30 mouse cellular contexts compared by ENCODE assay signal in genomic region chr3:100228981-100229380, GRCm38 (mm10).
A peak's percentile ranks its signal among the peaks of the same experiment; 100 is the strongest.
DNase-seq lines count a peak whose midpoint lies in the region; ATAC-seq and TF ChIP-seq lines count a peak whose summit lies in the region.
"Had no signal": no experiment of that assay in that cellular context is flagged by ENCODE, and none has a peak within 500 bp of the region (broad histone marks: within the 10 kb centered on the region; RNA-seq: fewer than 3 reads in every experiment).

No protein-coding gene starts in this region.

- no peaks in the 10 kb centered on the region for H3K9me3 ChIP-seq in kidney, embryonic 15.5 days (replicated peaks)
- H3K9me3 ChIP-seq: embryonic facial prominence, embryonic 10.5 days; embryonic facial prominence, embryonic 13.5 days; forebrain, embryonic 12.5 days; forebrain, embryonic 15.5 days; G1E; hindbrain, embryonic 10.5 days; hindbrain, embryonic 13.5 days had no signal

- no peaks in the 10 kb centered on the region for H3K36me3 ChIP-seq in kidney, adult 2 months (ENCODE audit: control insufficient read depth, insufficient read depth, low read length)
- no peaks in the 10 kb centered on the region for H3K36me3 ChIP-seq in kidney, embryonic 15.5 days
- H3K36me3 ChIP-seq: embryonic facial prominence, embryonic 10.5 days; embryonic facial prominence, embryonic 13.5 days; forebrain, embryonic 12.5 days; forebrain, embryonic 15.5 days; G1E; hindbrain, embryonic 10.5 days; hindbrain, embryonic 13.5 days had no signal

- WGBS in kidney, adult 2 months, result 55% methylated on average over 3 of the region's 3 CpGs
- 81% methylated on average over 3 of the region's 3 CpGs for WGBS in kidney, embryonic 15.5 days

- H3K4me3 ChIP-seq in kidney, adult 2 months (ENCODE audit: insufficient read depth, low read depth, low read length), result no peak overlapping the region
- no peak overlapping the region for H3K4me3 ChIP-seq in kidney, embryonic 15.5 days (replicated peaks)
- H3K4me3 ChIP-seq: embryonic facial prominence, embryonic 10.5 days; embryonic facial prominence, embryonic 13.5 days; erythroblast, embryonic 14.5 days; forebrain, embryonic 12.5 days; forebrain, embryonic 15.5 days; hindbrain, embryonic 10.5 days; hindbrain, embryonic 13.5 days had no signal

- intact Hi-C loops in heart, postnatal 25 days (cut with DNase I), result no loop called here

- H3K9ac ChIP-seq in kidney, embryonic 15.5 days, result no peak overlapping the region
- H3K9ac ChIP-seq: embryonic facial prominence, embryonic 13.5 days; forebrain, embryonic 12.5 days; forebrain, embryonic 15.5 days; hindbrain, embryonic 13.5 days had no signal

- DNase-seq in heart, adult 11 months, result peak; percentile 71
- DNase-seq in heart, postnatal 25 days (ENCODE audit: low spot score), result no peak
- peak; percentile 75 for DNase-seq in kidney, adult 2 months
- DNase-seq in kidney, postnatal 10 days, result peak; percentile 17
- peak; percentile 42 to 55 for DNase-seq in kidney, postnatal 36 days
- no peak for DNase-seq in ovary, postnatal 10 days (ENCODE audit: low spot score)
- no peak for DNase-seq in urinary bladder, postnatal 25 days (ENCODE audit: low spot score)
- DNase-seq: adrenal gland, adult 8-10 months; adrenal gland, postnatal 25 days; cerebellum, adult 11-12 months; cerebellum, adult 8-10 months; cerebellum, postnatal 10 days; cerebellum, postnatal 36 days; embryo, embryonic 11 days; gastrocnemius, postnatal 10 days; gastrocnemius, postnatal 36 days; heart, postnatal 36 days had no signal

- no peak overlapping the region for H3K27ac ChIP-seq in kidney, adult 2 months (ENCODE audit: insufficient read depth, low read depth, low read length)
- H3K27ac ChIP-seq in kidney, embryonic 15.5 days, result no peak overlapping the region
- H3K27ac ChIP-seq: embryonic facial prominence, embryonic 10.5 days; embryonic facial prominence, embryonic 13.5 days; forebrain, embryonic 12.5 days; forebrain, embryonic 15.5 days; hindbrain, embryonic 10.5 days; hindbrain, embryonic 13.5 days had no signal

- H3K27me3 ChIP-seq in kidney, adult 2 months (replicated peaks; ENCODE audit: control insufficient read depth, insufficient read depth, low read length), result no peaks in the 10 kb centered on the region
- H3K27me3 ChIP-seq in kidney, embryonic 15.5 days, result no peaks in the 10 kb centered on the region
- H3K27me3 ChIP-seq: CH12.LX; embryonic facial prominence, embryonic 13.5 days; forebrain, embryonic 12.5 days; forebrain, embryonic 15.5 days; hindbrain, embryonic 13.5 days had no signal

- TF ChIP-seq POLR2A in kidney, adult 2 months (IDR thresholded peaks at IDR 0.05; ENCODE audit: low read depth, low read length), result no peak

- no peaks in the 10 kb centered on the region for H3K4me1 ChIP-seq in kidney, adult 2 months (ENCODE audit: control insufficient read depth, insufficient read depth, low read length)
- no peaks in the 10 kb centered on the region for H3K4me1 ChIP-seq in kidney, embryonic 15.5 days
- H3K4me1 ChIP-seq: embryonic facial prominence, embryonic 10.5 days; embryonic facial prominence, embryonic 13.5 days; forebrain, embryonic 12.5 days; forebrain, embryonic 15.5 days; hindbrain, embryonic 10.5 days; hindbrain, embryonic 13.5 days had no signal

- ATAC-seq in kidney, embryonic 15.5 days (replicated peaks; ENCODE audit: low FRiP score), result no peak
- ATAC-seq: activated CD4-positive, CD25-positive, alpha-beta regulatory T cell, adult 4 months; forebrain, embryonic 15.5 days; hindbrain, embryonic 16.5 days had no signal

- no peak overlapping the region for H3K4me2 ChIP-seq in kidney, embryonic 15.5 days
- H3K4me2 ChIP-seq: embryonic facial prominence, embryonic 13.5 days; forebrain, embryonic 12.5 days; forebrain, embryonic 15.5 days; heart, embryonic 11.5 days; hindbrain, embryonic 13.5 days had no signal

- no peak for TF ChIP-seq CTCF in kidney, adult 2 months (conservative IDR thresholded peaks at IDR 0.05; ENCODE audit: insufficient read depth, insufficient read length, low read depth, low read length)

Comparison
In these comparisons a context has a peak if more than half of its experiments do, and no peak if none do; other contexts are left out.
1. DNase-seq: peak in heart, adult 11 months (single experiment), kidney, adult 2 months (single experiment), kidney, postnatal 10 days (single experiment) and kidney, postnatal 36 days (2 of 2); none in heart, postnatal 25 days (single experiment), ovary, postnatal 10 days (single experiment) and urinary bladder, postnatal 25 days (single experiment).